Mouse (Mus musculus) naive thymus-derived CD4-positive, alpha-beta T cell, adult 5 months (primary cell): ENCODE measurements around the gene Kcnrg. TPM values are rescaled to one million over a fixed set of nuclear protein-coding genes. Genes with fewer than 3 reads are reported as not detected.

Source experiments
- polyA plus RNA-seq: library from polyadenylated mRNA; unstranded; fragments of 100-300 nt; shearing (Covaris generic); gene quantifications from one replicate; pipeline ENCODE4 v1.2.1, GENCODE M21; 2017

The Kcnrg gene
- 1.9 TPM for polyA plus RNA-seq

DNA sequence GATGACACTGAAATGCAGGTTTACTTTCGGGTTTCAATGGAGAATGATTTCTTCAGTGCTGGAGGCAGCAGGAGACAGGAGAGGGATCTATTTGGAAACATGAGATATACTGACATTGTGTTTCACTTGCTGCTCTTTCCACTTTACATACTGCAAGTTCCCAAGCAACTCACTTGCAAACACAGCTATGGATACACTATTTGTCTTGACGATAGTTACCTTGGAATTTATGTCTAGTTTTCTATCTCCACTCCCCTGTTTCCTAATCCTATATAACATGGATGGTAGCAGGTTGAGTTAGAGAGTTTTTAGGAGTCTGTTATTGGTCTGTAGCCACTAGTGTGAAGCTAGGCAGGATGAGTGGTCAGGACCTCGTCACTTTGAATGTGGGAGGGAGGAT is at the start of gene Kcnrg:
TSS of gene Kcnrg (plus strand) at position 301 of the 400 bp plus-strand sequence.

GRCm38 (mm10) chr14:61597968-61598367 is 9.3 kb upstream of the Kcnrg start, which contains the start of gene Trim13:
Trim13 (plus strand) TSS chr14:61598247.

Other genes with a start within 250 kb of the Kcnrg start
- gene Ebpl, start 247.0 kb upstream of the Kcnrg start, polyA plus RNA-seq, result 5.1 TPM
- gene Kpna3, start 167.6 kb upstream of the Kcnrg start, polyA plus RNA-seq, result 39.3 TPM
- gene Spryd7, start 50.6 kb upstream of the Kcnrg start, polyA plus RNA-seq, result 18.9 TPM
- 140 TPM for gene Trim13, start 9.2 kb upstream of the Kcnrg start, polyA plus RNA-seq